Mouse (Mus musculus) layer of hippocampus, adult 11-12 months (tissue): Measurements from ENCODE around the gene Zfp712.

Source experiments
- DNase-seq: peaks from one replicate; pipeline ENCODE4 v3.0.0; 2022; ENCODE audit warnings: low spot score

Zfp712 gene

DNA sequence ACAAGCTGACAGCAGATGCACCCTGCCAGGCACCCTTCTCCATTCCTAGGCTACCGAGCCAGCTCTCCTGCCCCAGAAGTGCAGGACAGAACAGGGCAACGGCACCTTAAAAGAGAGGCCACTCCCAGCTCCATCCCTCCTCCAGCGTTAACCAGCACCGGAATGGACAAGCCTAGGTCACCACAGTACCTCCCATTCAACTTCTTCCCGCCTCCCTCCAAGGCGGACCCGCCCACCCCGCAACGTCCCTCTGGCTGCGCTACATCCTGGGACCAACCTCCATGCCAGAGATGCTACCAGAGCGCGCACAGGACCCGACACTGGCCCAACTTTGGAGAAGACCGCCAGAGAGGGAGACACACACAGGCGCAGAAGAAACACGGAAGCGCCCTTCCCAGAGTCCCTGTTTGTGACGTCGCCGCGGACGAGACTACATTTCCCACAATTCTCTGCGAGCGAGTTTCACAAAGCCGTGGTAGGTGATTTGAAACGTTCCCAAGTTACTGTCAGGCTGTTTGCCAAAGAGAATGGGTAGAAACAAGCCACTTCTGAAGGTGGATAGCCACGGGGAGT, at the start of gene Zfp712:
TSS of gene Zfp712 (minus strand) at position 385 of the 573 bp plus-strand sequence.
- DNase-seq: peak; percentile 95

DNA sequence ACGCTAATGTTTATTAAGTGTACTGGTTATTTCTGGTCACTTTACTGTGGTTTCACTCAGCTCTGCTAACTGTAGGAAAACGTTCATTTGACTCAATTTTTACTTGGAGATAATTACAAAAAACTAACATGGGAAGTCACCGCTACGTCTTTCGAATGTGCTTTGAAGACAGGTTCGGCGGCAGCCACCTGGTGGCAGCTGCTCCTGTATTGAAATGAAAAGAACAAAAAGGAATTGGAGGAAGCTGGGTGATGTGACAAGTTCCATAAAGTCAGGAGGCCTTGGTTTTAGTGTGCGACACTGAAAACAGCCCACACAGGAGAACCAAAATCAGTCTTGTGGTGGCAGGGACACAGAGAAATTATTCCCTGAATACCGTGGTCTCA, 47.8 kb upstream of the Zfp712 start:
- no peak for DNase-seq

DNA sequence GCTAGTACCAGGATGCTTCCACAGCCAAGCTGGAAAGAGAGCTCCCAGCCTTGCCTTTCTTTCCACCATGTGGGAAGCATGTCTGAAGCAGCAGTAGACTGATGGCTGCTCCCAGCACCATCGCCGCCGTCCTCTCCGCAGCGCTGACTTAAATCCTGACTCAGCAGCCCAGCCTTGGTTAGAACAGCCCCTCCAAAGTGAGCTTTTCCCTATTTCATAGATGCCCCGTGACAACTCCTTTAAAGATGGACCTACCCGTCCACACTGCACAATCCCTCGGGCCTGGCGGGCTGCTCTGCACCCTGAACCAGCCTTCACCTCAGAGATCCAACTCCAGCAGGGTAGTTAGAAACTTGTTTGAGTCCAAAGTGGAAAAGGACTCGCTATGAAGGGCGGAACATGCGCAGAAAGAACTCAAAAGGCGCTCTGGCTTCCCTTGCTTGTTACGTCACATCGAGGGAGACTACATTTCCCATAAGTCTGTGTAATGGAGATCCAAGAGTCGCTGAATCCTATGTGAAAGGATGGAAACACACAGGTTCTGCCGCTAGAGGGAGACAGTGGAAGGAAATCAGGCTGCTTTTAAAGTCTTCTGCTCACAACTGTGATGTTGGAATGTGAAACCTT, 47.3 kb upstream of the Zfp712 start, which contains the start of gene Gm28557:
TSS of gene Gm28557 (minus strand) at position 411 of the 627 bp plus-strand sequence.
- DNase-seq: peak; percentile 98

DNA sequence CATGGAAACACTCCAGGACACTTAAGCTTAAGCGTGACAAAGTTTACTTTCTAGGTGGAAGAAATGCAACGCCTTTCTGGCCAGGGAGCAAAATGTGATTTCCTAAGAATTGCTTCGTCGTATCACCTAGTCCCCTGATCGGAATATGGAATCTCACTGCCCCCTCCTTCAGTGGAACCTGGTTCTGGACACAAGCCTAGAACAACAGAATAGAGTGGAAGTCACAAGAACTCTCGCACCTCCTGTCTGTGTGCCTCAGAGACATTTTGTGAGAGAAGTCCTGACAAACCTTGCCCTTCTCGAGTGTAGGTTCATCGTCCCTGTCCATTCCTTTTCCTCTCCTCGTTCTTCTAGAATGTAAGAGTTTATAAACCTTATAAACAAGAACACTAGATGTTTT, 46.7 kb upstream of the Zfp712 start:
- DNase-seq: no peak

DNA sequence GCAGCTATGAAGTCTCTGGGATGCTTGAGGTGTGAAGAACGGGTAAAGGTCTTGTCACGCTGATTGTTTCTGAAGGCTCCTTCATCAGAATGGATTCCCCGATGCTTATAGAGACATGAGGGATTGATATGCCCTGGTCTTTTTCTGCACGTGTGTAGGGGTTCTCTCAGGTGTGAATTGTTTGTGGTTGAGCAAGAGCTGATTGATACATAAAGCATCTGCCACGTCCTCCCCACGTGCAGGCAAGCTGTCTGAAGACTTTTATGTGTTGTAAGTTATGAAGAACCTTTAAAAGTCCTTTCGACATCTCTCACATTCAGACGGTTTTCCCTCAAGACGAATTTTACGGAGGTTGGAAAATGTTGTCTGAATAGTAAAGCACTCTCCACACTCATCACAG, 36.9 kb upstream of the Zfp712 start, which contains the start of gene Zfp708:
TSS of gene Zfp708 (minus strand) at position 101 of the 400 bp plus-strand sequence.
- no peak for DNase-seq

DNA sequence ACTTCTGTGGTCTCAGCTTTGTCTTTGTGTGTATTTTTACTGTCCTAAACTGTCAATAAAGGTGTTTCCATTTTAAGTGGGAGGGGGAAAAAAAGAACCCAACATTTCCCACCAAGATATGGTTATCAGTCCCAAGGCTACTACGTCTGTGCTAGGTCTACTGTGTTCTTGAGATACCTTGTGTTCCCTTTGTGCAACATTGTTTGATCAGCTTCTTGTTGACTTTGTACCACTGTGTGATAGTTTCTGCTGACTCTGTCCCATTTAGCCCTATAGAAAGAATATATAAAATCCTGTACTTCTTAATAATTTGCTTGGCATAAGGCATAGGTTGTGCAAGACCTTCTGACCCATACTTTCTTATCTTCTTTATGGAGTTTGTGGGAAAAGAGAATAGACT, 29.2 kb upstream of the Zfp712 start:
- DNase-seq: no peak

DNA sequence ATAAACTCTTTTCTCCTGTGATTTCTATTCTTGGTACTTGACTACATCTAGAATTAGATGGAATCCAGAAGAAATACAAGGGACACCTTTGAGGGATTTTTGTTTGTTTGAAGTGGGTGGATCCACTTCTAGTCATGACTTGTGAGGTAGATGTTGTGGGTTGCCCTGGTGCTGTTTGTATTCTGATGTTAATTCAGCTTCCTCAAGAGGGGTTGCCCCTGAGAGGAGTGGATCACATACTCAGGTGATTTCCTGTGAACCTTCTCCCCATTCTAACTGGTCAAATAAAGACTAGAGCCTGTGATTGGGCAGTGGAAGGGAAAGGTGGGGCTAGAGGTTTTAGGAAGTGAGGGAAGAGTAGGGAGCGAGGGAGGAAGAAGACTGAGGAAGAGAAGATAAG, 21.0 kb upstream of the Zfp712 start:
- DNase-seq: no peak

DNA sequence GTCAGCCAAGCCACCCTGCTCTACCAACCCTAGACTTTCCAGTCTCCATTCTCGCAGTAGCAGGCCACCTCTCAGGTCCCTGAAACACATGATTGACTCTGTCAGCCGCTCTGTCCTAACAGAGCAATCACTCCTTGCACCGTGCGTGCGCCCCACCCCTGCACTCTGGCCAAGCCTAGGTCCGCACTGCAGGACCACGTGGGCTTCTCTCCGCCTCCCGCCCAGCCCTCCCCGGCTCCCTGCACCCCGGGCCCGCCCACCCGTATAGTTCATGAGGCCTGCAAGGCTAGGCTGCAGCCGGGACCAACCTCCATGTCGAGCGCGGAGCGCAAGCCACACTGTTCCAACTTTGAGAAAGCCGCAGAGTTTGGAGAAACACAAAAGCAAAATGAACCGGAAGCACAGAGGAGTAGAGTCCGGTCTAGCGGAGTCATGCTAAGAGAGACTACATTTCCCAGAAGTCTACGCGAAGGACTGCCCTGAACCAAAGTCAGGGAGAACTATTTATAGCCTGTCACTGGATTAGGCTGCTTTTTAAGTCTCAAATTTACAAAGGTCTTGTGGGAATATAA, 20.3 kb upstream of the Zfp712 start:
- peak; percentile 72 for DNase-seq

- DNase-seq: no peak
Observed at GRCm38 (mm10) chr13:67077244-67077643, 16.3 kb upstream of the Zfp712 start.

DNA sequence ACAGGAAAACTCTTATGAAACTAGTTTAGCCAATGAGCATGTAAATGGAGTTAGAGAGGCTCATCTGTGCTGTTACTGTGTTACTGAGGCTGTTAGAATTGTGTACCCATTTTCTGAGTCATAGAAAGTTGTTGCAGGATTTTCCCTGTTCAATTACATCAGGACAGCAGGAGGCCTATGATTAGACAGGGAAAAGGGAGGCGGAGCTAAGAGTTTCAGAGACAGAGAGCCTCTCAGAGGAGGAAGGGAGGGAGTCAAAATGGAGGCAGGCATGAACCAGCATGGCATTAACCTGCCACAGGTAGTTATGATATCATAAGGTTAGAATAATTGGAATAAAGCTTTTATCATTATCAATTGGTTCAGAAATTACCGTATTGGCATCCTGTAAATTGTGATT, 11.8 kb upstream of the Zfp712 start:
- no peak for DNase-seq

DNA sequence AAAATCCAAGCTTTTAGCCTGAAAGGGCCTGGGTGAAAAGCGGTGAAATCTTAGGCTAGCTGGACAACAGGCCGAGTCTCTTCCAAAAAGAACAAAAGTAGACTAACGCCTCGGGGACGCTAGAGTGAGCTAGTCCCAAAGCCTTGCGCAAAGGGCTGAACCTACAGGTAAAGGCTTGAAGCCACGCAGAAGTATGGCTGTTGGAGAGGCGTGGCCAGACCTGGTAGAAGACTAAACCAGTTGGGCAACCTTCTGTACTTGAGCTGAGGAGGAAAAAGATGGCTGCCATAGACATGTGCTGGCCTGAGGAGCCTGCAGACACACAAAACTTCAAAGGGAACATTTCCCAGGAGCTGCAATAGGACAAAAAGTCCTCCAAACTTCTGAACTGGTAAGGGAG, 4.4 kb upstream of the Zfp712 start:
- DNase-seq: no peak

DNA sequence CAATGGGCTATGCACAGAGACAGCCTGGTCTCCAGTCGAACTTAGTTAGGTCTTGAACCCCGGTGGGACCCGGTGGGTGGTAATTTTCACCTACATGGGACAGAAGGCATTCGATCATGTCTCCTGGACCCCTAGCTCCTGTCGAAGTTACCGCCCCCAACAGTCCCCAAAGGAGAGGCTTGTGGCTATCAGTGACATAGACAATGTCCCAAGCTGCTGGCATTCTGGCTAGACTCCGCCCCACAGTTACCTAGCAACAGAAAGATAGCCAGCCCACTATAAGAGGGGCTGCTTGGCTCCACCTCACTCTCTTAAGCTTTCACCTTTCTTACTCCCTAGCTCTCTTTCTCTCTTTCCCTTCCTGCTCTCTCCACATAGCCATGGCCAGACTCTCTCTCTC, 1.5 kb upstream of the Zfp712 start:
- DNase-seq: no peak

- no peak for DNase-seq
Observed at GRCm38 (mm10) chr13:67060161-67060785, 697 bp downstream of the Zfp712 start.
